Mouse (Mus musculus) midbrain, embryonic 10.5 days (tissue): Measurements from ENCODE around the gene Ermp1. TPM values are rescaled to one million over a fixed set of nuclear protein-coding genes. Genes with fewer than 3 reads are reported as not detected.

ENCODE experiments used
- DNase-seq: peaks from one replicate; pipeline ENCODE4 v3.0.0-alpha.2; 2017; ENCODE audit warnings: low spot score
- H3K27ac ChIP-seq: fragments of 300-500 bp; sonication (generic); replicated peaks from 2 replicates; pipeline ENCODE4 v1.5.1; 2016; ENCODE audit warnings: mild to moderate bottlenecking
- H3K27me3 ChIP-seq: fragments of 300-500 bp; sonication (generic); 2 replicates; pipeline ENCODE4 v1.6.1; 2016; ENCODE audit warnings: low read depth, mild to moderate bottlenecking; ENCODE audit not compliant: poor library complexity, severe bottlenecking
- H3K36me3 ChIP-seq: fragments of 300-500 bp; sonication (generic); 2 replicates; pipeline ENCODE4 v1.6.1; 2016; ENCODE audit warnings: mild to moderate bottlenecking, moderate library complexity
- H3K4me1 ChIP-seq: fragments of 300-500 bp; sonication (generic); 2 replicates; pipeline ENCODE4 v1.6.1; 2016
- H3K4me3 ChIP-seq: fragments of 300-500 bp; sonication (generic); 2 replicates; pipeline ENCODE4 v1.5.1; 2016; ENCODE audit warnings: mild to moderate bottlenecking, moderate library complexity
- H3K9me3 ChIP-seq: fragments of 300-500 bp; sonication (generic); replicated peaks from 2 replicates; pipeline ENCODE4 v1.6.1; 2016; ENCODE audit warnings: mild to moderate bottlenecking
- WGBS: fragments of 180-500 bp; shearing (Covaris S2); methylation state at CpG from one replicate; pipeline ENCODE4 v1.1.7; 2016; 5-methylcytosine and 5-hydroxymethylcytosine counted together
- polyA plus RNA-seq: library from polyadenylated mRNA; unstranded; fragments of >200 nt; fragmentation: Nextera tagmentation; extraction: Ambion mirVana; gene quantifications from 2 replicates; pipeline ENCODE4 v1.2.1, GENCODE M21; 2016

The Ermp1 gene
- polyA plus RNA-seq, 1 experiment from 2014 or later = 14.2 TPM

GRCm38 (mm10) chr19:29672660-29673059 is 24.4 kb upstream of the Ermp1 start:
- Histone ChIP-seq H3K4me3 (no peak overlapping the region), H3K27me3 (no peaks in the 10 kb centered on the region), H3K36me3 (no peaks in the 10 kb centered on the region), H3K9me3 (no peaks in the 10 kb centered on the region), H3K4me1 (no peaks in the 10 kb centered on the region), H3K27ac (no peak overlapping the region)
- no peak for DNase-seq
- WGBS = 95% methylated on average over 13 of the region's 13 CpGs

DNA sequence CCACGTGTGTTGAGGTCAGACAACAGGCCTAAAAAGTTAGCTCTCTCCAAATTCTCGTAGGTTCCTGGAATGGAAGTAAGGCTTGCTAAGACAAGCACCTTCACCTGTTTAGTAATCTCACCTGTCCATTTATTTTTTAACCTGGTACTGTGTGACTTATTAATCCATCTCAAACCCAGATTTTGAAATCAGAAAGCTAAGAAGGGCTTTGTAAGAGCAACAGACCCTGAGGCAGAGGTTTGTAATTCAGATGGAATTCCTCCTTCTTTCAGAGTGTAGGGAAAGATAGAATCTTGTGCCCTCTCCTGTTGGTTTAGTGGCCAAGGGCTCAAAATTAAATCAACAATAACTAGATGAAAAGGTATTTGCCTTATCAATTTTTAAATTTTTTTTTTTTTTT is 22.9 kb upstream of the Ermp1 start:
- WGBS = 94% methylated on average over 2 of the region's 2 CpGs

GRCm38 (mm10) chr19:29670247-29670646 is 22.0 kb upstream of the Ermp1 start:
- H3K4me1 ChIP-seq = no peaks in the 10 kb centered on the region
- H3K36me3 ChIP-seq = no peaks in the 10 kb centered on the region
- no peaks in the 10 kb centered on the region for H3K27me3 ChIP-seq
- no peak overlapping the region for H3K27ac ChIP-seq
- 89% methylated on average over 6 of the region's 6 CpGs for WGBS
- H3K4me3 ChIP-seq = no peak overlapping the region
- no peaks in the 10 kb centered on the region for H3K9me3 ChIP-seq
- DNase-seq = no peak

More for the DNA sequence above, 22.9 kb upstream of the Ermp1 start:
- Histone ChIP-seq H3K36me3 (no peaks in the 10 kb centered on the region), H3K4me3 (no peak overlapping the region), H3K27ac (no peak overlapping the region), H3K27me3 (no peaks in the 10 kb centered on the region), H3K9me3 (no peaks in the 10 kb centered on the region), H3K4me1 (no peaks in the 10 kb centered on the region)
- DNase-seq = no peak

DNA sequence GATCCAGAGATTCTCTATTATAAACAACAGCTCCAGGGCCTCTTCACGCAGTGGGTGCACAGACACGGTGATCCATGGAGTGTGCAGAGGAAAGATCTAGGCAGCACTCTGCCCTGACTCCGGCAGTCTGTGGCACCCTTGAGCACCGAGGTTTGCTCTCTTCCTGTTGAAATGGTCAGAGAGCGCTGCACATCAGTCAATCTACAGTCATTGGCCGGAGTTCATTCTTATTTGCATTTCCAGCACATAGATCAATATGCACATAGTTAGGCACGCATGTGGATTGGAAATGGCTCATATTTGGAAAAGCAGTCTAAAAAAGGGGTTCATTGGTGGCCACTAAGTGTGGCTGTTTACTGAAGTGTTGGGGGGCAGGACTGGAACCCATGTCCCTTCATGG is 19.9 kb upstream of the Ermp1 start:
- Histone ChIP-seq H3K4me3 (no peak overlapping the region), H3K27me3 (no peaks in the 10 kb centered on the region), H3K36me3 (no peaks in the 10 kb centered on the region), H3K27ac (no peak overlapping the region), H3K9me3 (no peaks in the 10 kb centered on the region), H3K4me1 (no peaks in the 10 kb centered on the region)
- 92% methylated on average over 7 of the region's 7 CpGs for WGBS
- no peak for DNase-seq

DNA sequence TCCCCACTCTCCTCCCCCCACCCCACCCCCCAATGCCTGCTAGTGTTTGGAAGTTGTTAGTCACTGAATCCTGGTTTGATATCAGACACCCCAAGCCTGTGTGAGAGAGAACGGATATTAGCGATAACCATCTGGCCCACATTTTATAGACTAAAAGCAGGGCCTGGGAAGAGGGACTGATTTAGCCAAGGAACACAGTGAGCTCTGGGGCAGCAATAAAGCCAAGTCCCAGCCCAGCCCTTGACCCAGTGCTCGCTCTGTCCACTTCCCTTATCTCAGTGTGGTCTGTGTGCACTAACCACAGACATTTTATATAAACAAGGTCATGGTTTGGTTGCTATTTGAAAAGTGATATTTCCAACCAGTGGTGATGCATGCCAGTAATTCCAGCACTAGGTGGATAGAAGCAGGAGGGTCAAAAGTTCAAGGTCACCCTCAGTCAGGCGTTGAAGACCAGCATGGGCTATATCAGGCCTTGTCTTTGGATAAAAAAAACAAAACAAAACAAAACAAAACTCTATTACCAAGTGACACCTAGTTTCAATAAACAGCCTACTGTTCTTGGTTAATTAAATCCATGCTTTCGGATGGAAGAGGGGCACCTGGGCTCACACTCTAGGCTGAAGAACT is 18.9 kb upstream of the Ermp1 start:
- WGBS = 85% methylated on average over 5 of the region's 5 CpGs
- Histone ChIP-seq H3K9me3 (no peaks in the 10 kb centered on the region), H3K4me3 (no peak overlapping the region), H3K4me1 (no peaks in the 10 kb centered on the region), H3K27ac (no peak overlapping the region), H3K36me3 (no peaks in the 10 kb centered on the region), H3K27me3 (no peaks in the 10 kb centered on the region)
- no peak for DNase-seq

DNA sequence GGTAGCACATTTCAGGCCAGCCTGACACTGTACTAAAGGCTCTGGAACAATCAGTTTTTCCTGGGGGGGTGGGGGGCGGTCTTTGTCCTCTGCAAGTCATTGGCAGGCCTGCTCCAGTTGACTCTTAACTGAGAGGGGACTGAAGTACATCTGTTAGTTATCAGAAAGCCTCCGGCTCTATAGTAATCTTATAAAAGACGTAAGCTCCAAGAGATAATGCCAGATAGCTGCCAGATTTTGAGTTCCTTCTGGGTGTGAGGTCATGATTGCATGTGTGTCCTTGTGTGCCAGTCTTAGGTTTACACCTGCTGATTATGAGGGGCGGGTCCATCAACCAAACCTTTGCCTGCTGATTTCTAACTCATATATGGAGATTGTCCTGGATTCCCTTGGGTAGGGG is 17.9 kb upstream of the Ermp1 start:
- H3K36me3 ChIP-seq = no peaks in the 10 kb centered on the region
- no peak for DNase-seq
- H3K27ac ChIP-seq = no peak overlapping the region
- H3K9me3 ChIP-seq = no peaks in the 10 kb centered on the region
- H3K4me1 ChIP-seq = no peaks in the 10 kb centered on the region
- WGBS = 83% methylated on average over 4 of the region's 4 CpGs
- H3K4me3 ChIP-seq = no peak overlapping the region
- H3K27me3 ChIP-seq = no peaks in the 10 kb centered on the region

DNA sequence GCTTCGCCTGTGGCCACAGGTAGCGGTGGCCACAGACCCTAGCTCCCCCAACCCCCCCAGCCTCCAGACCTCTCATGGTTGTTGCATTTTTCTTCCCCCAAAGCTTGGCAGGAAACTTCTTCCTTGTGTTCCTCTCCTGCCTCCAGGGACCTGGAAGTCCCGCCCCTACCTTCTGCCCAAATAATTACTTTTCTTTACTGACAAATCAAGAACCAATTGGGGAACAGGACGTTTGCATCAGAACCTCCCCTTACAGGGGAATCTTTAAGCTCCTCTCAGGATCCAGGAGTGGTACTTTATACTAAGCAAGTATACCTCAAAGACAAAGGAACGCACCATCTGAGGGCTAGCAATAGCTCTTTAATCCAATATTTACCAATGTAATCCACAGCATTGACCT is 16.7 kb upstream of the Ermp1 start:
- Histone ChIP-seq H3K9me3 (no peaks in the 10 kb centered on the region), H3K4me1 (no peaks in the 10 kb centered on the region), H3K27me3 (no peaks in the 10 kb centered on the region), H3K4me3 (no peak overlapping the region), H3K36me3 (no peaks in the 10 kb centered on the region), H3K27ac (no peak overlapping the region)
- 85% methylated on average over 5 of the region's 5 CpGs for WGBS
- no peak for DNase-seq

GRCm38 (mm10) chr19:29663780-29664179 is 15.6 kb upstream of the Ermp1 start:
- DNase-seq = no peak
- H3K27me3 ChIP-seq = no peaks in the 10 kb centered on the region
- H3K36me3 ChIP-seq = no peaks in the 10 kb centered on the region
- no peak overlapping the region for H3K27ac ChIP-seq
- no peaks in the 10 kb centered on the region for H3K9me3 ChIP-seq
- H3K4me1 ChIP-seq = no peaks in the 10 kb centered on the region
- no peak overlapping the region for H3K4me3 ChIP-seq
- 78% methylated on average over 8 of the region's 8 CpGs for WGBS

DNA sequence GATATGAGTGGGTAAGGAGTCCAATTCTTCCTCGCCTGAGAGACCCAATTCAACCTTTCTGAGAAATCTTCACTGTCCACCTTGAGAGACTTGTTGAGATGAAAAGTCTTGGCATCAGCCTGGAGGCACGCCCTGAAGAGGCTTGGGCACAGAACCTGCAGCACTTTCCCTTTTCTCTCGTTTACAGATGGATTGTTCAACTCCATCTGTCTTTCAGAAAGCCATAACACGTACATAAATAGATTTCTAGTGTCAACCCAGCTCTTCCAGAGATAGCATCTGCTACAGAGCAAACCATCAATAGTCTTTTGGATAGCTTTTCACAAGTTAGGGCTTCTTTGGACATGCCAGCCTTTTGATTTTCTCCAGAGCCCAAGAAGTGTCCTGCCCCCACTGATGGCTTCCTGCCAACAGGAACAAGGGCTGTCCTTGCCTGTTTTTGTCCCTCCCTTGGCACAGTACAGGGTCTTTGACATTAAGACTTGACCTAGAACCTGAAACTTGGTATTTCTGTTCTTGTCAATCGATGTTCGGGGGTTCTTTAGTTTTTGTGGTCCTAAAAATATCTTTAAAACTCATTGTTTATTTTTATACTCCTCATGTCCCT is 13.9 kb upstream of the Ermp1 start:
- H3K4me3 ChIP-seq = no peak overlapping the region
- no peak for DNase-seq
- peaks cover under 1% of the 10 kb centered on the region; the same call in 1 of the 2 replicates for H3K4me1 ChIP-seq
- no peaks in the 10 kb centered on the region for H3K36me3 ChIP-seq
- no peaks in the 10 kb centered on the region for H3K9me3 ChIP-seq
- WGBS = 84% methylated on average over 6 of the region's 6 CpGs
- H3K27ac ChIP-seq = no peak overlapping the region
- no peaks in the 10 kb centered on the region for H3K27me3 ChIP-seq

GRCm38 (mm10) chr19:29660835-29661764 is 12.9 kb upstream of the Ermp1 start:
- WGBS = 86% methylated on average over 10 of the region's 10 CpGs
- Histone ChIP-seq H3K27me3 (no peaks in the 10 kb centered on the region), H3K9me3 (no peaks in the 10 kb centered on the region), H3K4me1 (peaks cover 7% of the 10 kb centered on the region; the same call in 1 of the 2 replicates), H3K27ac (no peak overlapping the region), H3K36me3 (no peaks in the 10 kb centered on the region), H3K4me3 (no peak overlapping the region)
- DNase-seq = no peak

GRCm38 (mm10) chr19:29659705-29660104 is 11.5 kb upstream of the Ermp1 start:
- Histone ChIP-seq H3K27ac (no peak overlapping the region), H3K4me1 (peaks cover 9% of the 10 kb centered on the region), H3K27me3 (no peaks in the 10 kb centered on the region), H3K36me3 (no peaks in the 10 kb centered on the region), H3K9me3 (no peaks in the 10 kb centered on the region), H3K4me3 (no peak overlapping the region)
- DNase-seq = no peak
- WGBS = 68% methylated on average over 6 of the region's 6 CpGs

- H3K4me3 ChIP-seq = no peak overlapping the region
- DNase-seq = no peak
- H3K27me3 ChIP-seq = no peaks in the 10 kb centered on the region
- H3K27ac ChIP-seq = no peak overlapping the region
- peaks cover 9% of the 10 kb centered on the region for H3K4me1 ChIP-seq
- WGBS = 93% methylated on average over 4 of the region's 4 CpGs
- no peaks in the 10 kb centered on the region for H3K36me3 ChIP-seq
- no peaks in the 10 kb centered on the region for H3K9me3 ChIP-seq
Measured at GRCm38 (mm10) chr19:29658836-29659235, 10.6 kb upstream of the Ermp1 start.

GRCm38 (mm10) chr19:29657558-29657957 is 9.3 kb upstream of the Ermp1 start:
- no peaks in the 10 kb centered on the region for H3K9me3 ChIP-seq
- 91% methylated on average over 2 of the region's 2 CpGs for WGBS
- no peak for DNase-seq
- H3K4me1 ChIP-seq = peaks cover 9% of the 10 kb centered on the region
- H3K36me3 ChIP-seq = no peaks in the 10 kb centered on the region
- no peak overlapping the region for H3K4me3 ChIP-seq
- H3K27ac ChIP-seq = no peak overlapping the region
- no peaks in the 10 kb centered on the region for H3K27me3 ChIP-seq
